Mouse (Mus musculus) liver, embryonic 14.5 days (tissue): ENCODE measurements at regions not wholly inside any gene's neighbourhood (a gene's known extent, or its start where the extent isn't known, plus 50 kb on each side); places are given as distances from the start of the nearest gene placed in this dataset.

ENCODE experiments used
- ATAC-seq: fragments of 200-750 bp; cut with Nextera tagmentation; 2 replicates; pipeline ENCODE4 v1.8.0; 2017; ENCODE audit warnings: moderate number of reproducible peaks, mild to moderate bottlenecking, moderate library complexity; ENCODE audit not compliant: insufficient read depth
- DNase-seq, 3 experiments: peaks; one replicate each; pipeline ENCODE4 v3.0.0-alpha.2; 2012 to 2013; ENCODE audit warnings: low read depth in 3 of 3, low spot score in 3 of 3
- H3K27ac ChIP-seq: fragments of 300-500 bp; sonication (generic); 2 replicates; pipeline ENCODE4 v1.5.1; 2014; ENCODE audit warnings: moderate library complexity, mild to moderate bottlenecking, control low read depth, inconsistent platforms
- H3K27me3 ChIP-seq: fragments of 300-500 bp; sonication (generic); 2 replicates; pipeline ENCODE4 v1.6.1; 2014; ENCODE audit warnings: mild to moderate bottlenecking, low read length, moderate library complexity; ENCODE audit not compliant: control insufficient read depth, insufficient read depth
- H3K36me3 ChIP-seq: fragments of 300-500 bp; sonication (generic); replicated peaks from 2 replicates; pipeline ENCODE4 v1.6.1; 2014; ENCODE audit warnings: low read depth; ENCODE audit not compliant: control insufficient read depth, insufficient read depth
- H3K4me1 ChIP-seq, 2 experiments: fragments of 200-500 bp in 1 of 2; fragments of 300-500 bp in 1 of 2; sonication (generic) in 1 of 2; replicated peaks; 2 replicates each; pipeline ENCODE4 v1.6.1; 2012 to 2014; ENCODE audit warnings: antibody characterized with exemption in 1 of 2, inconsistent platforms in 1 of 2, low read length in 1 of 2; ENCODE audit not compliant: control insufficient read depth in 2 of 2, insufficient read depth in 2 of 2
- H3K4me2 ChIP-seq: fragments of 300-500 bp; sonication (generic); 2 replicates; pipeline ENCODE4 v1.6.1; 2014; ENCODE audit warnings: low read depth, mild to moderate bottlenecking, control low read depth, moderate library complexity
- H3K4me3 ChIP-seq, 2 experiments: fragments of 200-500 bp in 1 of 2; fragments of 300-500 bp in 1 of 2; sonication (generic) in 1 of 2; 2 replicates each; pipeline ENCODE4 v1.5.1; 2012 to 2014; ENCODE audit warnings: low read depth in 2 of 2, low read length in 2 of 2, mild to moderate bottlenecking in 2 of 2, control low read depth in 1 of 2, inconsistent platforms in 1 of 2, moderate library complexity in 1 of 2; ENCODE audit not compliant: insufficient read depth in 1 of 2
- H3K9ac ChIP-seq: fragments of 300-500 bp; sonication (generic); replicated peaks from 2 replicates; pipeline ENCODE4 v1.6.1; 2014; ENCODE audit warnings: mild to moderate bottlenecking, control low read depth, moderate library complexity
- H3K9me3 ChIP-seq: fragments of 300-500 bp; sonication (generic); 2 replicates; pipeline ENCODE4 v1.6.1; 2016; ENCODE audit warnings: low read length, mixed read lengths; ENCODE audit not compliant: control insufficient read depth
- CTCF ChIP-seq: IDR thresholded peaks from 2 replicates; pipeline ENCODE4 v1.5.1; 2016; ENCODE audit warnings: antibody characterized with exemption, low read depth, control low read depth
- EP300 ChIP-seq: IDR thresholded peaks from 2 replicates; pipeline ENCODE4 v1.6.1; 2016; ENCODE audit warnings: antibody characterized with exemption, low read depth
- whole genome bisulfite sequencing: fragments of 180-500 bp; shearing (Covaris S2); extraction: QIAGEN DNeasy Blood & Tissue Kit; methylation state at CpG from one replicate; pipeline ENCODE4 v1.1.7; 2014; ENCODE audit not compliant: insufficient replicate concordance; 5-methylcytosine and 5-hydroxymethylcytosine counted together

DNA sequence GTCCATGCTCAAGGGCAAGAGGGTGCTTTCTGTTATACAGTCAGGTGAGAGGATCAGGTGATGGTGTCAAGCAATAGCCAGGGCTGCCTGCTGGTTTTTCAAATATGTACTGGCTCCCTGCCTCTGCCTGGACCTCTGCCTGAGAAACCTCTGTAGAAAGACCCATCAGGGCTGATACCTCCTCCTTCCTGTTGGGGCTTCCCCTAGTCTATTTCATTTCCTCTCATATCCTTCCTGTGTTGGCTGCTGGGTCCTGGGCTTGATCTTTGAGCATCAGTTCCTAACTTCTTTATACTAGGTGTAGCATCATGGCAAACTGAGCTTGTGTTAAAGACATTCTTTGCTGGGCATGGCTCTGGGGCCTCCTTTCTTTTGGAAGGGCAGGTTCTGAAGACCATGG lies 89.5 kb downstream of the Tmem38b start:
- no peaks in the 10 kb centered on the region for H3K4me1 ChIP-seq
- H3K27me3 ChIP-seq = no peaks in the 10 kb centered on the region
- H3K36me3 ChIP-seq = no peaks in the 10 kb centered on the region
- no peak overlapping the region for H3K27ac ChIP-seq
- ATAC-seq (no peak), DNase-seq (no peak)
- TF ChIP-seq EP300 (no peak), CTCF (no peak)
- no peak overlapping the region for H3K4me3 ChIP-seq
- H3K9ac ChIP-seq = no peak overlapping the region
- no peak overlapping the region for H3K4me2 ChIP-seq
- H3K9me3 ChIP-seq = no peaks in the 10 kb centered on the region

DNA sequence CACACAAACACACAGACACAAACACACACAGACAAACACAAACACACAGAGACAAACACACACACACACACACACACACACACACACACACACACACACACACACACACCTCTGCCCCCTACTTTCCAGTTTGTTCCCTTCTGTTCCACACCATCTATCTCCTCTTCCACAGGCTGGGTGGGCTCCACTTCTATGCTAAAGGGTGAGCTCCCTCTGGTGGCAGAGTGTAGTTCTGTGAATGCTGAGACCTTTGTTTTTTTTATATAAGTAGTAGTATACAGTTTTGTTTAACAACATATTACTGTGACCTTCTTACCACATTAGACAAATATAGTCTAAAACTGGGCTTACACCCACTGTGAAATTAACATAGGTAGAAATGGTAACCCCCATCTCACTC lies 93.3 kb downstream of the Tmem38b start:
- H3K27ac ChIP-seq = no peak overlapping the region

DNA sequence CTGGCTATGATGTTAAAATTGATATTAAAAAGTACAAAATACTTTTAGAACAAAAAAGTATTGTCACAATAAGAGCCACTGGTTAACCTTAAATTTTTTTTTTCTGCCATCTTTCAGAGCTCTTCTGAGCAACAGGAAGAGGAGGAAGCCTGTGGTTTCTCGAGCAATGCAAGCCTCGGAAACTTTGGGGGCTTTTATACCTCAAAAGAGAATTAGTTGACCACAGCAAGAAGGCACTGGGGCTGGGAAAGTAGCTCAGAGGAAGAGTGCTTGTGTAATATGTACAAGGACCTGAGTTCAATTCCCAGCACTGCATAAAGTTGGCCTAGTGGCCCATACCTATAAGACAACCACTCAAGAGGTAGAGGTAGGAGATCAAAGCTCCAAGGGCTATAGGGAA lies 94.7 kb downstream of the Tmem38b start:
- DNase-seq (no peak), ATAC-seq (no peak)
- Histone ChIP-seq H3K36me3 (no peaks in the 10 kb centered on the region), H3K27ac (no peak overlapping the region), H3K27me3 (no peaks in the 10 kb centered on the region), H3K4me2 (no peak overlapping the region), H3K9ac (no peak overlapping the region), H3K4me3 (no peak overlapping the region), H3K4me1 (no peaks in the 10 kb centered on the region), H3K9me3 (no peaks in the 10 kb centered on the region)
- no peak for TF ChIP-seq CTCF
- no peak for TF ChIP-seq EP300
- WGBS = 5% methylated on average over 2 of the region's 2 CpGs

More for the DNA sequence above, 93.3 kb downstream of the Tmem38b start:
- H3K4me2 ChIP-seq = no peak overlapping the region
- TF ChIP-seq EP300 (no peak), CTCF (peak; percentile 63)
- H3K9ac ChIP-seq = no peak overlapping the region
- H3K9me3 ChIP-seq = no peaks in the 10 kb centered on the region
- DNase-seq (no peak), ATAC-seq (no peak)
- no peak overlapping the region for H3K4me3 ChIP-seq
- no peaks in the 10 kb centered on the region for H3K4me1 ChIP-seq
- H3K27me3 ChIP-seq = no peaks in the 10 kb centered on the region
- H3K36me3 ChIP-seq = no peaks in the 10 kb centered on the region

DNA sequence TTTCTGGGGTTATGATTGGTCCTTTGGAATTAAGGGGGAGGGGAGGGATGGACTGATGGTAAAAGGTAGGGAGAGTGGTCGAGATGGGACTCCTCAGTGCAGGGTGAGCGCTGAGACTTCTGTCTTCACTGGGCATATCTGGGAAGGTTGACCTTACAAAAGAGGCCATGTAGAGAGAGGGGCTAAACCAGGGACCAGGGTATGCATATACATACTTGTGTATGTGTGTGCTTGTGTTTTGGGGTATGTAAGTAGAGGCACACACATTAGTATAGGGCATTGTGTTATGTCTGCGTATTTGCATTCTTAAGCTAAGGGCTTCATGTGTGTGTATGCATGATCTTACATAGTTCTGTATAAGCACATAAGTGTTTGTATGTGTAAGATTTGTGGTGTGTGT lies 105.2 kb downstream of the Tmem38b start:
- Histone ChIP-seq H3K4me3 (no peak overlapping the region), H3K4me1 (peaks cover 0 to 2% of the 10 kb centered on the region in 2 experiments; a peak in 1 of 4 replicates), H3K9me3 (no peaks in the 10 kb centered on the region), H3K27me3 (no peaks in the 10 kb centered on the region), H3K4me2 (no peak overlapping the region), H3K36me3 (no peaks in the 10 kb centered on the region), H3K27ac (no peak overlapping the region), H3K9ac (no peak overlapping the region)
- TF ChIP-seq CTCF (no peak), EP300 (no peak)
- 58% methylated on average over 3 of the region's 3 CpGs for WGBS
- DNase-seq = no peak
- no peak for ATAC-seq

- H3K27me3 ChIP-seq = no peaks in the 10 kb centered on the region
- DNase-seq (peak in 1 of 3 experiments; percentile 19), ATAC-seq (no peak)
- TF ChIP-seq CTCF (peak; percentile 85), EP300 (no peak)
- no peak overlapping the region for H3K27ac ChIP-seq
- H3K9ac ChIP-seq = no peak overlapping the region
- 7% methylated on average over 10 of the region's 10 CpGs for WGBS
- no peaks in the 10 kb centered on the region for H3K9me3 ChIP-seq
- H3K4me1 ChIP-seq = peaks cover 0 to 2% of the 10 kb centered on the region in 2 experiments; a peak in 1 of 4 replicates
- H3K36me3 ChIP-seq = no peaks in the 10 kb centered on the region
- H3K4me3 ChIP-seq = no peak overlapping the region
- H3K4me2 ChIP-seq = no peak overlapping the region
Measured at GRCm38 (mm10) chr4:53931499-53931898, 105.7 kb downstream of the Tmem38b start.
